Mouse (Mus musculus): Measurements from ENCODE around the gene Ddi2. TPM values are rescaled to one million over a fixed set of nuclear protein-coding genes. Genes with fewer than 3 reads are reported as not detected.

Ddi2 gene
- polyA plus RNA-seq, 1 experiment = 15.6 TPM

DNA sequence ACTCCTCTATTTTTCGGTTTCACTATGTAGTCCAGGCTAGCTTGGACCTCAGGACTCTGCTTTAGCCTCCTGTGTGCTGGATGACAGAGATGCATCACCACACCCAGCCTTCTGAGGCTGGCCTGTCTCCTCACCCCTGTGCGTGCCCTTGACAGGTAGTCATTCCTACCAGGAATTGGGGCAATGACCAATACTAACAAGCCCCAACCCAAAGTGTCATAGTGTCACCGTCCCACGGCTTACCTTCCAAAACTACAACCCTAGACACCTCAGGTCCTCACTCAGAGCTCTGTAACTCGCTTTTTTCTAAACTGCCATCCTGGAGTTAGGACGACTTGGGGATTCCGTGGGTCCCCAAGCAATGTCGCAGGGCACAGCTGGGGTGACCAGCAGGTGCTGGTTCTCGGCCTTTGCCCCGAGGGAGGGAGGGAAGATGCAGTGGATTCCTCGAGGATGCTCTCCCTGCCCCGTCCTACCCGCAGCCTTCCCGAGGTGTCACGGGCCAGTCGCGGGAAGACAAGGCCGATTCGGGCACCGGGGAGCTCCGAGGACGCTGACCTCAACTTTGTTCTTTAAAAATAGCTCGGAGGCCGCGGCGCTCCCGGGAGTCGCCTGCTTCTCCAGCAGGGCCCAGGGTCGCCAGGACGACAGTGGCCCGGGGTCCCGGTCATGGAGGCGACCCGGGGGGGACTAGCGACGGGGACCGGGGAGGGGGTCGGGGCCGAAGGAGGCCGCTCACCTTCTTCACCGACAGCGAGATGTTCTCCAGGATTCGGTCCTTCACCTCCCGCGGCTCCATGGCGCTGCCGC is 59.9 kb downstream of the Ddi2 start:
- Histone ChIP-seq H3K27me3 (ENCODE audit: control insufficient read depth, insufficient read depth, low read length) (no peaks in the 10 kb centered on the region), H3K36me3 (ENCODE audit: control insufficient read depth, insufficient read depth, low read length) (no peaks in the 10 kb centered on the region), H3K4me3 (ENCODE audit: control insufficient read depth, insufficient read depth, low read length) (peak overlapping the region; percentile 65), H3K27ac (ENCODE audit: control insufficient read depth, insufficient read depth, low read length) (no peak overlapping the region), H3K4me1 (replicated peaks; ENCODE audit: control insufficient read depth, insufficient read depth, low read length) (peaks cover 13% of the 10 kb centered on the region)
- TF ChIP-seq POLR2A (IDR thresholded peaks at IDR 0.05; ENCODE audit: control insufficient read depth, extremely low read depth, insufficient read depth, low read length, poor library complexity) (no peak), CTCF (IDR thresholded peaks at IDR 0.05; ENCODE audit: borderline replicate concordance, control insufficient read depth, extremely low read depth, insufficient read depth, low read length, poor library complexity) (no peak)
- 4% methylated on average over 47 of the region's 47 CpGs for WGBS
- peak; percentile 23 for DNase-seq

DNA sequence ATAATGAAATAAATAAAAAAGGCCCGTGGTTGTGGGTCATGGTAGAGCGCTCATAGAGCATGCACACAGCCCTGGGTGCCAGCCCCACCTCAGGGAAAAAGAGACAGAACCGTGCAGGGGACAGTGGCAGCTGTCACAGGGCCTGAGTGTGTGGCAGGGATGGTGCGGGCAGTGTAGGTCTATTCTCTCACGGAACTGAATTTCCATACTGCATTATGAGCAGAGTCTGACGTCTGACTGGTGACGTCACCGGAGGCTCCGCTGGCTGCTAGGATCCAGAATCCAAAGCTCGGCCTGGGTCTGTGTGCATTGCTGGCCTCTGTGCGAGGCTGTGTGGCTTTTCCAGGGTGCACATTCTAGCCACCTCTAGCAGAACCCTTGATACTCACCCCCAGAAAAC is 62.3 kb downstream of the Ddi2 start:
- TF ChIP-seq POLR2A (IDR thresholded peaks at IDR 0.05; ENCODE audit: control insufficient read depth, extremely low read depth, insufficient read depth, low read length, poor library complexity) = no peak
- TF ChIP-seq CTCF (IDR thresholded peaks at IDR 0.05; ENCODE audit: borderline replicate concordance, control insufficient read depth, extremely low read depth, insufficient read depth, low read length, poor library complexity) = no peak
- WGBS = 97% methylated on average over 11 of the region's 11 CpGs
- Histone ChIP-seq H3K36me3 (ENCODE audit: control insufficient read depth, insufficient read depth, low read length) (no peaks in the 10 kb centered on the region), H3K27ac (ENCODE audit: control insufficient read depth, insufficient read depth, low read length) (no peak overlapping the region), H3K4me3 (ENCODE audit: control insufficient read depth, insufficient read depth, low read length) (no peak overlapping the region), H3K27me3 (ENCODE audit: control insufficient read depth, insufficient read depth, low read length) (no peaks in the 10 kb centered on the region), H3K4me1 (replicated peaks; ENCODE audit: control insufficient read depth, insufficient read depth, low read length) (peaks cover 13% of the 10 kb centered on the region)
- DNase-seq = no peak

- Histone ChIP-seq H3K4me3 (ENCODE audit: control insufficient read depth, insufficient read depth, low read length) (no peak overlapping the region), H3K4me1 (replicated peaks; ENCODE audit: control insufficient read depth, insufficient read depth, low read length) (peaks cover 12% of the 10 kb centered on the region), H3K27me3 (ENCODE audit: control insufficient read depth, insufficient read depth, low read length) (no peaks in the 10 kb centered on the region), H3K27ac (ENCODE audit: control insufficient read depth, insufficient read depth, low read length) (no peak overlapping the region), H3K36me3 (ENCODE audit: control insufficient read depth, insufficient read depth, low read length) (no peaks in the 10 kb centered on the region)
- 93% methylated on average over 4 of the region's 4 CpGs for WGBS
- DNase-seq = no peak
- no peak for TF ChIP-seq POLR2A (IDR thresholded peaks at IDR 0.05; ENCODE audit: control insufficient read depth, extremely low read depth, insufficient read depth, low read length, poor library complexity)
- TF ChIP-seq CTCF (IDR thresholded peaks at IDR 0.05; ENCODE audit: borderline replicate concordance, control insufficient read depth, extremely low read depth, insufficient read depth, low read length, poor library complexity) = no peak
These were observed 63.5 kb downstream of the Ddi2 start for GRCm38 (mm10) chr4:141659739-141660138.

DNA sequence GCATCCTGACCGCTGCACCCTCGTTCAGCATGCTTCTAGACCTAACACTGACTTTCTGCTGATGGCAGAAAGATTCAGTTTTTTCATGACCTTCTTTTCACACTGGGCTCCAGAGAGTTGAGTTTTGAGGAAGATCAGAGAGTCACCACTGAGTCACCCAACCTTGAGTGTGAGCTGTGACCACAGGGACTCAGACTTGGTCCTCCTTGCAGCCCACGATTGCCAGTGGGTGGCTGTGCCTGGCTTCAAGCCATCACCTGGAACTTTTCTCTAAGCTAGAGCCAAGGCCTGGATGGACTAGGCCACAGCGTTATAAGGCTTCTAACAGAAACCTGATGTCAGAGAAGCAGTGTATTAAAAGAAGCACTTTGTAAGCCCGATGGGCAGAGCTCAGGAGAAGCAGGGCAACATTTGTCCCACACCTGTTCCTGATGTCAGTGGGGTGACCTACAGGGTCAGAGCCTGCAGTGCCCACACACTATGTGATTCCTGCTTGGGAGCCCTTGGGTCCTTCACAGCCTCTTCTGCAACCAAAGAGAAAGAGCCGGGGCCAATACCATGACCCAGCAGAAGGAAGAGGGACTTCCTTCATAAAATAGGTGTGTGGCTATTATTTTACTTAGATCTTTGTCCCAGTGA is 64.3 kb downstream of the Ddi2 start:
- Histone ChIP-seq H3K4me1 (replicated peaks; ENCODE audit: control insufficient read depth, insufficient read depth, low read length) (peaks cover 6% of the 10 kb centered on the region), H3K4me3 (ENCODE audit: control insufficient read depth, insufficient read depth, low read length) (no peak overlapping the region), H3K27ac (ENCODE audit: control insufficient read depth, insufficient read depth, low read length) (no peak overlapping the region), H3K36me3 (ENCODE audit: control insufficient read depth, insufficient read depth, low read length) (no peaks in the 10 kb centered on the region), H3K27me3 (ENCODE audit: control insufficient read depth, insufficient read depth, low read length) (no peaks in the 10 kb centered on the region)
- TF ChIP-seq POLR2A (IDR thresholded peaks at IDR 0.05; ENCODE audit: control insufficient read depth, extremely low read depth, insufficient read depth, low read length, poor library complexity) (no peak), CTCF (IDR thresholded peaks at IDR 0.05; ENCODE audit: borderline replicate concordance, control insufficient read depth, extremely low read depth, insufficient read depth, low read length, poor library complexity) (no peak)
- no peak for DNase-seq
- WGBS = 83% methylated on average over 6 of the region's 6 CpGs

- 96% methylated on average over 8 of the region's 8 CpGs for WGBS
- Histone ChIP-seq H3K4me1 (replicated peaks; ENCODE audit: control insufficient read depth, insufficient read depth, low read length) (no peaks in the 10 kb centered on the region; the same call in 1 of the 2 replicates), H3K36me3 (ENCODE audit: control insufficient read depth, insufficient read depth, low read length) (no peaks in the 10 kb centered on the region), H3K27ac (ENCODE audit: control insufficient read depth, insufficient read depth, low read length) (no peak overlapping the region), H3K27me3 (ENCODE audit: control insufficient read depth, insufficient read depth, low read length) (no peaks in the 10 kb centered on the region), H3K4me3 (ENCODE audit: control insufficient read depth, insufficient read depth, low read length) (no peak overlapping the region)
- no peak for TF ChIP-seq CTCF (IDR thresholded peaks at IDR 0.05; ENCODE audit: borderline replicate concordance, control insufficient read depth, extremely low read depth, insufficient read depth, low read length, poor library complexity)
- TF ChIP-seq POLR2A (IDR thresholded peaks at IDR 0.05; ENCODE audit: control insufficient read depth, extremely low read depth, insufficient read depth, low read length, poor library complexity) = no peak
- no peak for DNase-seq
These were observed 66.3 kb downstream of the Ddi2 start for GRCm38 (mm10) chr4:141656932-141657331.

- H3K27me3 ChIP-seq (ENCODE audit: control insufficient read depth, insufficient read depth, low read length) = no peaks in the 10 kb centered on the region
- no peak overlapping the region for H3K27ac ChIP-seq (ENCODE audit: control insufficient read depth, insufficient read depth, low read length)
- no peak overlapping the region for H3K4me3 ChIP-seq (ENCODE audit: control insufficient read depth, insufficient read depth, low read length)
- H3K36me3 ChIP-seq (ENCODE audit: control insufficient read depth, insufficient read depth, low read length) = no peaks in the 10 kb centered on the region
- DNase-seq = no peak
- WGBS = 71% methylated on average over 12 of the region's 12 CpGs
- TF ChIP-seq POLR2A (IDR thresholded peaks at IDR 0.05; ENCODE audit: control insufficient read depth, extremely low read depth, insufficient read depth, low read length, poor library complexity) = no peak
- no peak for TF ChIP-seq CTCF (IDR thresholded peaks at IDR 0.05; ENCODE audit: borderline replicate concordance, control insufficient read depth, extremely low read depth, insufficient read depth, low read length, poor library complexity)
- no peaks in the 10 kb centered on the region; the same call in 1 of the 2 replicates for H3K4me1 ChIP-seq (replicated peaks; ENCODE audit: control insufficient read depth, insufficient read depth, low read length)
These were observed 67.2 kb downstream of the Ddi2 start for GRCm38 (mm10) chr4:141655908-141656608.
